Mouse (Mus musculus) hindbrain, postnatal 0 days (tissue): ENCODE data around the gene Lrcol1. TPM values are rescaled to one million over a fixed set of nuclear protein-coding genes. Genes with fewer than 3 reads are reported as not detected.

Source experiments
- ATAC-seq: fragments of 200-750 bp; cut with Nextera tagmentation; 2 replicates; pipeline ENCODE4 v1.8.0; 2017; ENCODE audit warnings: mild to moderate bottlenecking, moderate TSS enrichment, moderate library complexity
- DNase-seq: peaks from one replicate; pipeline ENCODE4 v3.0.0-alpha.2; 2015; ENCODE audit warnings: low spot score
- H3K27ac ChIP-seq: fragments of 300-500 bp; sonication (generic); 2 replicates; pipeline ENCODE4 v1.5.1; 2014; ENCODE audit warnings: mild to moderate bottlenecking
- H3K27me3 ChIP-seq: fragments of 300-500 bp; sonication (generic); 2 replicates; pipeline ENCODE4 v1.6.1; 2014; ENCODE audit warnings: low read length, mixed read lengths; ENCODE audit not compliant: insufficient read depth
- H3K36me3 ChIP-seq: fragments of 300-500 bp; sonication (generic); 2 replicates; pipeline ENCODE4 v1.6.1; 2014; ENCODE audit warnings: low read length, mixed read lengths; ENCODE audit not compliant: insufficient read depth
- H3K4me1 ChIP-seq: fragments of 300-500 bp; sonication (generic); 2 replicates; pipeline ENCODE4 v1.6.1; 2014; ENCODE audit warnings: antibody characterized with exemption, low read length, mixed read lengths; ENCODE audit not compliant: insufficient read depth
- H3K4me2 ChIP-seq: fragments of 300-500 bp; sonication (generic); 2 replicates; pipeline ENCODE4 v1.6.1; 2014; ENCODE audit warnings: low read depth, mild to moderate bottlenecking, low read length, moderate library complexity, mixed read lengths
- H3K4me3 ChIP-seq: fragments of 300-500 bp; sonication (generic); 2 replicates; pipeline ENCODE4 v1.5.1; 2014; ENCODE audit warnings: low read length
- H3K9ac ChIP-seq: fragments of 300-500 bp; sonication (generic); replicated peaks from 2 replicates; pipeline ENCODE4 v1.6.1; 2014; ENCODE audit warnings: mild to moderate bottlenecking, low read length, moderate library complexity, mixed read lengths
- H3K9me3 ChIP-seq: fragments of 300-500 bp; sonication (generic); 2 replicates; pipeline ENCODE4 v1.6.1; 2016; ENCODE audit warnings: low read length, mixed read lengths
- CTCF ChIP-seq: IDR thresholded peaks from 2 replicates; pipeline ENCODE4 v1.5.1; 2016; ENCODE audit warnings: antibody characterized with exemption, control low read depth, low read depth
- WGBS: fragments of 180-500 bp; shearing (Covaris S2); extraction: QIAGEN DNeasy Blood & Tissue Kit; methylation state at CpG from one replicate; pipeline ENCODE4 v1.1.7; 2014; 5-methylcytosine and 5-hydroxymethylcytosine counted together
- polyA plus RNA-seq: library from polyadenylated mRNA; unstranded; fragments of >200 nt; fragmentation: Nextera tagmentation; extraction: Ambion mirVana; gene quantifications from 2 replicates; pipeline ENCODE4 v1.2.1, GENCODE M21; 2015
- total RNA-seq: library from RNA; depleted of rRNA; stranded (reverse); fragments of >200 nt; gene quantifications from 2 replicates; pipeline ENCODE4 v1.2.3, GENCODE M21; 2014; rRNA removed

The Lrcol1 gene
- not detected in 2 replicates for total RNA-seq
- polyA plus RNA-seq = 0.28 TPM in 1 of 2 replicates, not detected in the other

DNA sequence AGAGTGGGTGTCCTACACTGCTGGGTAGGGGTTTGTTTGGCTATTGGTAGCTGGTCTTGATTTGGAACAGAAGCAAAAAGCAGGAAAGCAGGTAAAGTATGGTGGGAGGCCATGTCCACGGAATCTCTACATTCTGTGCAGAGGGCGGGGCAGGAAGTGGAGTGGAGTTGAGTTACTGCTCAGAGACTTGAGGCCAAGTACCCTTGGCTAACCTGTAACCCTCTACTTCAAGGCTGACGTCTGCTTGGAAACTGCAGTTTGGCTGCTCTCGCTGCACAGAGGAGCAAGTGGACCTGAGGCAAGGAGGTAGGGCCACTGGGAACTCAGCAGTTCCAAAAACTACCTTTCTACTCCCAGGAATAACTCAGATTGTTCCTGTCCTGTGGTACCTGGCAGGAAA, at the start of gene Lrcol1:
TSS of gene Lrcol1 (plus strand) at position 207 of the 400 bp plus-strand sequence.
- no peak for ATAC-seq
- Histone ChIP-seq H3K27me3 (no peaks in the 10 kb centered on the region), H3K9ac (no peak within 1 kb of the TSS), H3K27ac (no peak within 1 kb of the TSS), H3K36me3 (no peaks in the 10 kb centered on the region), H3K9me3 (no peaks in the 10 kb centered on the region), H3K4me2 (no peak within 1 kb of the TSS), H3K4me1 (peaks cover 10% of the 10 kb centered on the region; the same call in 1 of the 2 replicates), H3K4me3 (no peak within 1 kb of the TSS)
- WGBS = 92% methylated on average over 4 of the region's 4 CpGs
- TF ChIP-seq CTCF = no peak
- no peak for DNase-seq

DNA sequence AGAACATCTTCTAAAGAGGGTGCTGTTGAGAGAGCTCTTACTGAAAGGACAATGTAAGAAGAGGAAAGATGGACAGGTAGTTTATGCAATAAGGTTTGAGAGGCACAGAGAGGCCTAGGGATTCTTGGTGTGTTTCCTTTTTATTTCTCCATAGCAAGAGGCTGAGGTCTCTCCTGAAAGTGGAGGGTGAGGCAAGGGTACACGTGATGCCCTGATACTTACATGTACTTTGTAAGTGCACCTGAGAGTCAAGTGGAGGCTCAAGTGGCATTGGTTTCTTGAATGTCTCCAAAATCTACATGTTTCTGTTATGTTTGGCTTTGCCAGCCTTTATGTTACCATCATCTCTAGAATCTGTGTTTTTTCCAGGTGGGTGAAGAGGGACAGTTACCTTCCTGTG, 47.9 kb upstream of the Lrcol1 start:
- H3K27me3 ChIP-seq = no peaks in the 10 kb centered on the region

DNA sequence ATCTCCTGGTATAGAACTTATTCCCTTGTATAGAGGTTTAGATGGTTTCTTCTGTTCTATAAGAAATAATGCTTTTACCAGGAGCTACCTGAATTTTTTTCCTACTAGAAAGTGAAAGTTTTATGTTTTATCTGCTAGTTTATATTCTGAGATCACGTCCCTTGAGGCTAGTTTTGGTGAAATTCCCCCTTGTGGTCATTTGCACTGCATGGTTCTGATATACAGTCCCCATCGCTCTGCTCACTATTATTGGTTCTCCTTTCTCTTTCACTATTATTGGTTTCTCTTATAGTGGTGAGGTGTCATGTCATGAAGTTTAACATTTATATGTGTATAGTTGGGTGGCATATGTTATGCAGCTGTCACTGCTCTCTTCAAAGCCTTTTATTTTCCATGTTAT, 43.9 kb upstream of the Lrcol1 start:
- Histone ChIP-seq H3K9me3 (no peaks in the 10 kb centered on the region), H3K36me3 (peaks cover 14% of the 10 kb centered on the region; the same call in 1 of the 2 replicates), H3K4me2 (no peak overlapping the region), H3K9ac (no peak overlapping the region), H3K4me1 (no peaks in the 10 kb centered on the region), H3K4me3 (no peak overlapping the region), H3K27me3 (no peaks in the 10 kb centered on the region), H3K27ac (no peak overlapping the region)
- ATAC-seq (no peak), DNase-seq (no peak)
- 91% methylated on average over 2 of the region's 2 CpGs for whole genome bisulfite sequencing
- TF ChIP-seq CTCF = no peak

More for the DNA sequence above, 47.9 kb upstream of the Lrcol1 start:
- no peak overlapping the region for H3K4me2 ChIP-seq
- no peaks in the 10 kb centered on the region for H3K4me1 ChIP-seq
- no peaks in the 10 kb centered on the region for H3K9me3 ChIP-seq
- no peak for TF ChIP-seq CTCF
- no peak overlapping the region for H3K4me3 ChIP-seq
- DNase-seq (no peak), ATAC-seq (no peak)
- H3K27ac ChIP-seq = no peak overlapping the region
- H3K36me3 ChIP-seq = peaks cover 11% of the 10 kb centered on the region; the same call in 1 of the 2 replicates
- no peak overlapping the region for H3K9ac ChIP-seq
- 83% methylated on average over 1 of the region's 1 CpGs for WGBS

DNA sequence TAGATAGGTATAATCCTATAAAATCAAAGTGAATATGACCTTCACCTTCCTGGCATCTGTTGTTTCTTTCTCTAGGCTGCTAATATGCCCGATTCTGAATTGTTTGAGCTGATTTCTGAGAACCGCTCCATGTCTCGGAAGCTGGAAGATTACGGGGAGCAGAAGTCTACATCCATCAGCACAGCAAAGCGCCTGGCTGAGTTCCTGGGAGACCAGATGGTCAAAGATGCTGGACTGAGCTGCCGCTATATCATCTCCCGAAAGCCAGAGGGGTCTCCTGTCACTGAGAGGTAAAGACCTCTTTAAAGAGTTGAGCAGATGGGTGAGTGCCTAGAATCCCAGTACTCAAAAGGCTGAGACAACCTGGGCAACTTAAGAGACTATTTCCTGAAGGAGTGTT, 35.7 kb upstream of the Lrcol1 start:
- DNase-seq (peak; percentile 6), ATAC-seq (no peak)
- Histone ChIP-seq H3K27ac (no peak overlapping the region), H3K4me1 (no peaks in the 10 kb centered on the region), H3K36me3 (peaks cover 3% of the 10 kb centered on the region; the same call in 1 of the 2 replicates), H3K4me2 (no peak overlapping the region), H3K9me3 (no peaks in the 10 kb centered on the region), H3K4me3 (no peak overlapping the region), H3K9ac (no peak overlapping the region), H3K27me3 (no peaks in the 10 kb centered on the region)
- no peak for TF ChIP-seq CTCF
- 86% methylated on average over 7 of the region's 7 CpGs for WGBS

DNA sequence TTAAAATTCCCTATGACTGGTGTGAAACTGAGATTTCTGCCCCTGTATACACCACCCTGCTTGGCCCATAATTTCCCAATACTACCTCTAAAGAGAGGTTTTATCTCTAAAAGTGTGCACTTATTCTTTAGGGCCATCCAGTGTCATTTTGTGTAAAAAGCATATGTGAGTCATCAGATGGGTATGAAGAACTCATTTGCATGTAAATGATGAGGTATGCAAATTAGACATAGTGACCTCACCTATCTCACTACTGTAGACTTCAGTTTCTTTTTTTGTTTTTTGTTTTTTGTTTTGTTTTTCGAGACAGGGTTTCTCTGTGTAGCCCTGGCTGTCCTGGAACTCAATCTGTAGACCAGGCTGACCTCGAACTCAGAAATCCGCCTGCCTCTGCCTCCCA, 31.4 kb upstream of the Lrcol1 start:
- Histone ChIP-seq H3K4me1 (no peaks in the 10 kb centered on the region), H3K27ac (no peak overlapping the region), H3K4me3 (no peak overlapping the region), H3K27me3 (no peaks in the 10 kb centered on the region), H3K9ac (no peak overlapping the region), H3K9me3 (no peaks in the 10 kb centered on the region), H3K36me3 (no peaks in the 10 kb centered on the region), H3K4me2 (no peak overlapping the region)
- WGBS = 92% methylated on average over 3 of the region's 3 CpGs
- DNase-seq (no peak), ATAC-seq (no peak)
- no peak for TF ChIP-seq CTCF

DNA sequence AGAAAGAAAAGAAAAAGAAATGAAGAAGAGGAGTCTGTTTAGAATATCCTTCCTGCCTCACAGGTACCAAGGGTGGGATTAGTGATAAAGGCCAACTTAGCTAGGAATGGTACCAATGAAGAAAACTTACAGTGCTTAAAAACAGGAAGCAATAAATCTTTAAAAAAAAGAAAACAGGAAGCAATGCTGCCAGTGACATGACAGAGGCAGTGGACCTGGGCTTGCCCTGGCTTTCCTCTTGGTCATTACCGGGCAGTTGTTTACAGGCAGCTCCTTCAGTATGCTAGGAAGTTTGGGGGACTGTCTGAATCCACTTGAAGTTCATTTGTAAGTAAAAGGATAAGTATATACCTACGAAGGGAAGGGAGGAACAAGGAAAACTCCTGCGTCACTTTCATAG, 14.0 kb upstream of the Lrcol1 start:
- WGBS = 93% methylated on average over 3 of the region's 3 CpGs
- H3K27ac ChIP-seq = no peak overlapping the region
- DNase-seq = no peak
- no peaks in the 10 kb centered on the region for H3K4me1 ChIP-seq
- no peak overlapping the region for H3K9ac ChIP-seq
- no peak for ATAC-seq
- no peak for TF ChIP-seq CTCF
- no peaks in the 10 kb centered on the region for H3K27me3 ChIP-seq
- H3K9me3 ChIP-seq = no peaks in the 10 kb centered on the region
- no peak overlapping the region for H3K4me3 ChIP-seq
- no peak overlapping the region for H3K4me2 ChIP-seq
- H3K36me3 ChIP-seq = peaks cover 19% of the 10 kb centered on the region

DNA sequence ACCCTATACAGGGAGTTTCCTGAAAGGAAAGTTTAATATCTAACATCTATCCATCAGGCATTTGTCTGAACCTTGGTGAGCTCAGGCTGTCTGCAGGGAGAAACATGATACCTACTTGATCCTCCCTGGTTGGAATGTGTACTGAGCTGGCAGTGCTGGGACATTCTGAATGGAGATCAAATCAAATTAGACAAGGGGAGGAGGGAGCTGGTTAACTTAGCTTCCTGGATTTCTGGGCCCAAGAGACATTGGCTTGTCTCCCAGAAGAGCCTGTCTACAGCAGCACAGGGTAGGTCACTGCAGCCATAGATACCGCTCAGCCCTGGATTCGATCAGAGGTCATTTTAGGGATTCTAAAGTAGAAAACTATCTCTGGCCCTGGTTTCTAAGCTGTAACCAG, 5.7 kb upstream of the Lrcol1 start:
- no peak for ATAC-seq
- no peak overlapping the region for H3K27ac ChIP-seq
- TF ChIP-seq CTCF = no peak
- H3K4me3 ChIP-seq = no peak overlapping the region
- H3K27me3 ChIP-seq = no peaks in the 10 kb centered on the region
- WGBS = 91% methylated on average over 2 of the region's 2 CpGs
- H3K9me3 ChIP-seq = no peaks in the 10 kb centered on the region
- no peak overlapping the region for H3K9ac ChIP-seq
- H3K4me2 ChIP-seq = no peak overlapping the region
- no peak for DNase-seq
- peaks cover 5% of the 10 kb centered on the region; the same call in 1 of the 2 replicates for H3K36me3 ChIP-seq
- peaks cover 10% of the 10 kb centered on the region; the same call in 1 of the 2 replicates for H3K4me1 ChIP-seq
